Mouse (Mus musculus) lung, postnatal 0 days (tissue): ENCODE results near the gene Wdr66.

Experiments
- CTCF ChIP-seq: IDR thresholded peaks from 2 replicates; pipeline ENCODE4 v1.5.1; 2016; ENCODE audit warnings: antibody characterized with exemption, mild to moderate bottlenecking
- EP300 ChIP-seq: IDR thresholded peaks from 2 replicates; pipeline ENCODE4 v1.6.1; 2016; ENCODE audit warnings: antibody characterized with exemption, mild to moderate bottlenecking, control low read depth

GRCm38 (mm10) chr5:123326751-123327148 is 74.8 kb downstream of the Wdr66 start:
- TF ChIP-seq CTCF (no peak), EP300 (no peak)
